Mouse (Mus musculus): ENCODE measurements around the gene Vopp1.
"Not testable (repeated sequence)": the region's sequence is repeated elsewhere in the genome, so short reads cannot be mapped to it uniquely, and the experiment has no call there.

The Vopp1 gene

DNA sequence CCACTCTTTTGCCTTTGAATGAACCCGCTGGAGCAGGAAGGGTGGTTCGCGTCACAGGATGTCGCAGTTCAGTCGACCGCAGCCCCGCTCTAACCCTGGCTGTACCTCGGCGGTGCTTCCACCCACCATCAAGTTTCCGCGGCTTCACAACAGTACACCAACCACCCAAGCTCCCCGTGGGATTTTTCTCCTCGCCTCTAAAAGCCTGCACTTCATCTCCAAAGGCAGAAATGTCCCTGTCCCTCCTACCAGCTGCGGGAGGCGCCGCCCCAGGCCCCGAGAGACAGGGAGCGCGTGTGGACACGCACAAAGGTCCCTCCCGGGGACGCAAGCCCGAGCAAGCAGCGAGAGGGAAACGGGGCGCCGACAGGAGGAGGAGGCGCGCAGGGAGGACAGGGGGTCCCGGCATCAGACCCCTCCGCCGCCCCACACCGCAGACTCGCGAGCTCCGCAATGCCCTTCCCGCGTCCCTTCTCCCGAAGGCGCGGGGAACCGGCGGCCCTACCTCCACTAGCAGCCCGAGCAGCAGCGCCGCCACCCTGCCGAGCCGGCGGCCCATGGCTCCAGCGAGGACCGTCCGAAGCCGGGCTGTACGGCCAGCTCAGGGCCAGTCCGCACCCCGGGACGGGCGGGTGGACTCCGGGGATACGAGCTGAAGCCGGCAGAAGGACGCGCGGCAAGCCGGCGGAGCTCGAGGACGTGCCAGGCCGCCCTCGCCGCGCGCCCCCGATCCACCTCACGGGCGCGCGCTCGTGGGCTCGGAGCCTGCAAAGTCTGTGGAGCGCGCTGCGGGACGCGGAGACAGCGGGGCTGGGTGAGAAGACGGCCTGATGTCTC lies at the start of gene Vopp1:
Vopp1 (minus strand) TSS at position 738 of the 837 bp plus-strand sequence.
- peak; percentile 53 for DNase-seq

DNA sequence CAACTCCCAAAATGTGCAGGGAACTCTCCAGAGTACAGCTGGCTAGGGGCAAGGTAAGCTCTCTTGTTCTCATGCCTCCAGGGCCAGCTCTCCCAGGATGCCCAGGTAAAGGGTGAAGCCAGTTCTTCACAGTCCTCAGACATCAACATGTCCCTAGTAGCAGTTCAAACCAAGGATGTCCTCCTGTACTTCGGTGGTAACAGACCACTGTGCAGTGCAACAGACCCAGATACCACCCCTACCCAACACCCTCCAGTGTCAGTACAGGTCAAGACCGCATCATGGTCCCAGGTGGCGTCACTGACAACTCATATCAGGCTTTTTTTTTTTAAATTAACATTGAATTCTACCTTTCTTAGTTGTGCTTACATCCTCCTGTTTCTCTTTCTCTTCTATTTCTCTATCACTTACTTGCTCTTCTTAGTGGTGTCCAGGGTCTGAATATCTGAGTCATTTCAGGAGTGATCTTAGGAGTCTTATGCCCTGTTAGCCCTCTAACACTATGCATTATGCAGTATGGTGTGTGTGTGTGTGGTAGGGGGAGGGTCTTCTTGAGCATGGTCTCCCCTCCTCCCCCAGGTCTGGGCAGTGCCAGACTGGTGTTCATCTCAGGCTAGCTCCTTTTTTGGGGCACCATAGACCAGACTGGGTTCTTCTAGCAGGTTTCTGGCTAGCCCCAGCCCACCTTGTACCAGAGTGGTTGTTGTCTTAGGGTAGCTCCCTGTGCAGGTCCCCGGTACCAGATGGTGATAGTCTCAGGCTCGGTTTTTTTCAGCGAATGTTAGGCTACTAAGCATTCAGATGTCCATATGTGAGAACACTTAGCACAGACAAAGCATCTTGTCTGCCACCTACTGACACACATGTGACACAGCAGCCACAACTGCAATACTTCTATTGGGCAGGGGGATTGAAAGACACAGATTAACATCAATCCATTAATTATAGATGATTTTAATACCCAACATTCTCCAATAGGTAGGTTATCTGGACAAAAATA lies 34.4 kb upstream of the Vopp1 start:
- DNase-seq = peak; percentile 44

- DNase-seq = not testable (repeated sequence)
These were observed 26.2 kb upstream of the Vopp1 start for GRCm38 (mm10) chr6:57851177-57851576.

DNA sequence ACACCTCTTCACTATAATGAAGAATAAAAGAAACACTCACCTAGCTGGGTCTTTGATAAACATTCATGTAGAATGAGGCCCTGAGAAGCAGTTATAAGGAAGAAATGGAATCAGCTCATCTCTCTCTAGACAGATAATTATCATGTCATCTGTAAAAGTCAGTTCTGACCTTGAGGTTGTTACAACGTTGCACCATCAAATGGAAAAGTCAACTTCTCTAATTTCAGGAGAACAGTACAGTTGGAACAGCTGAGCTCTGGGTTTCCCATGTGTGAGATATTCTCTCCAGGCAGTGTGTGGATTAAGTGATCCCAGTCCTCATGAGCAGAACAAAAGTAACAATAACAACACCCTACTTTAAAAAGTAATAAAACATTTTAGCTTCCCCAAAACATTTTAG lies 25.3 kb upstream of the Vopp1 start, which contains the start of gene Vmn1r21:
Vmn1r21 (minus strand) TSS at position 58 of the 400 bp plus-strand sequence.
- DNase-seq = no peak

- DNase-seq = no peak
These were observed 14.9 kb upstream of the Vopp1 start for GRCm38 (mm10) chr6:57839693-57840408.

DNA sequence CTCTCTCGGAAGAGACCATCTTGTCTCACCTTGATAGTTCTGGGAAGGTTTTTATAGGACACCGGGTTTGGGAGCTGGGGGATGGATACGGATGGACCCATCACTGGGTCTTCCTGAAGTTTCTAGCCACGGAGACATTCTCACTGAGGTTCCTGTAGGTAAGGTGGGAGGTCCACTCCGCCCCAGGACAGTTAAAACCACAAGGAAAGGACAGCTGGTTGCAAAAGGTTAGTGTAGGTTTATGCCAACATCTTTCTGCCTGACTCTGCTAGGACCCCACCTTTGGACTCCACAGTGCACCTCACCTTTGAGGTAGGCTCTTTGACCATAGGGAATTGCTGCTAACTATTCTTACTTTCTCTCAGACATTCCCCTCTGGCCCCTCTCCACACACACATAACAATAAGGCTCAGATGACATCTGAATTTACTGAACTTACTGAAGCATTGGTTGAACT lies 328 bp upstream of the Vopp1 start:
- DNase-seq = no peak

- no peak for DNase-seq
These were observed 1.5 kb downstream of the Vopp1 start for GRCm38 (mm10) chr6:57823461-57823860.

- no peak for DNase-seq
These were observed 2.1 kb downstream of the Vopp1 start for GRCm38 (mm10) chr6:57822648-57823410.

DNA sequence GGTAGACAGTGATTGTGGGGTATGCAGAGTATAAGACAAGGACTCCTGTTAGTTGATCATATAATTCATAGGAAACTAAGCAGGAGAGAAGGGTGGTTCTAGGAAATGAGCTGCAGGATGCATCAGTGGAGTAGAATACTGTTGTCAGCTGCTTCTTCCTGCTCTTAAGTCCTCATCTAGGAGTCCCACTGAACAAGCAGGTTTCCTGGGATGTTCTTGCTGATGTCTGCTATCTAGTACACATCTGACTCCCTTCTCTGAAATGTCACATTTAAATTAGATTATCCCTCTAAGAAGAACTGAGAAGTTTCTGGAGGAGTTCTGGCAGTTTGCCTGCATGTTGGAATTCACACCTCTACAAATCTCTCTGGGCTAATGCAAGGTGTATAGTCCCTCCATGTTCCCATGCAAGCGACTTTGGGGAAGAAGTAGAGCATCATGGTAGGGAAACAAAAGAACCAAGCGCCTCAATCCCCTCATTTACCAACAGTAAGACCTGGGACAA lies 10.5 kb downstream of the Vopp1 start:
- DNase-seq = no peak

DNA sequence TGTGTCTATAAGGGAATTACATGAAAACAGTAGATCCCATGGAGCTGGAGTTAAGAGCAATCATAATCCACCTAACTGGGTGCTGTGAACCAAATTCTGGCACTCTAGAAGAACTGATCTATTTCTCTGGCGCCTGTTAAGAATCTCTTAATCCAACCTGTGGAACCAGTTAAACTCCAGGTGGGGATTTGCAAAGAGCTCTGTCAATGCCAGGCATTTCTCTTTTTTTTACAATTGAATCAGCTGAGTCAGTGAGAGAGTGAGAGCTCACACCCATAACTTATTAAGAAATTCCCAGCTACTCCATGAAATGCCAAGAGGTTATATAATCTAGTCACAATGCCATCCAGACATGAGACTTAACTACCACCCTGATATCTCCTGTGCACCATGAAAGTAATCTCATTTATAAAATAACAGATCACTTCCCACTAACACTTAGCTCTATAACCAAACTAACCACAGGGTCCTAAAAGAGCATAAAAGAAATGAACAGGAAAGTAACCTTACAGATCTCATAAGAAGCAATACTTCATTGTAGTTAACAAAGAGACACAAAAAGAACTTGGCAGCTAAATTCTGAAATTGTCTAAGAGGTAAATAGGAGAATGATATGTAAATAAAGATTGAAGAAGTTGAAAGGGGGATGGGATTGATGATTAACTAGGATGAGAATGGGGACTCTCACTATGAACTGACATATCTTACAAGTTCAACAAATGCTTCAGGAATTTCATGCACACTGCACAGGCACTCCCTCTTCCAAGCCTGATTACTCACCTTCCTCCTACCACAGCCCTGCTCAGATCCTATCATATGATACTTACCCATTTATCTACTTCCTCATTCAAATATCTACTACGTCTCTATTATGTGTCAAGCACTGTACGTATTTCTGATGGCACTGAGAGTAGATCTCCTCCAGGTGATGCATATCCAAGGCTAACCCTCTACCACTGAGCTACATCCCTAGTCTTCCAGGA lies 12.9 kb downstream of the Vopp1 start:
- no peak for DNase-seq

DNA sequence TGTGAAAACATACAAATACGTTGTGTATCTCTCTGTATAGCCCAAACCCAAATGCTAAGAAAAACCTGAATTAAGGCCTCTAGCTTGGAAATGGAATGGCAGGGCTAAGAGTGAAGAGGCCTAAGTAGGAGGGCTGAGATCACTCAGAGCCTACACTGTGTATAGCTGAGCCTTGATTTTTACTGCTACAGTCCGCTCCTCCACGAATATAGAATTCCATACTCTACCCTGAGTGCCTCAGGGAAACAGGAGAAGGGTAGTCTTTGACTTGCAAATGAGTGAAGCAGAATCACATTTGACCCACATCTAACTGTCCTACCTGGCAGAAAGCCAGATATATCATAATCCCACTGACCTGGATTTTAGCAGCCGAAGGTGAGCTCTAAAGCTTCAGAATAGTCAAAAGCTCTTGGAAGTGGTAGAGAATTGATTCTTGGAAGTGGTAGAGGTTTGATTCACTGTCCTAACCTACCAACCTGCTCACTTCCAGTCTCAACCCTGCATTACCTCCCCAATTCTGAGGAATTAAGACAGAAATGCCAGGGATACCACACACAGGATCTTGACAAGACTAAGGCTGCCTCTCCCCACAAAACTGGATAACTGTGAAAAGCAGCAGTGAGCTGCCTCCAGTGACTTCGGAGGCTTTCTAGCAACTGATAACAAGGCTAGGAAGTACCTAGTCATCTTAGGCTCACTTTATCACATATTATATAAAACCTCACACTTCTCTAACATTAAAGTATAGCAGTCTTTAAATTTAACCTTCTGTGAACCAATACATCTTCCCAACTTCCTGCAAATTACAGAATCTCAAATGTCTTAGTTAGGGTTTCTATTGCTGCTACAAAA lies 19.5 kb downstream of the Vopp1 start:
- DNase-seq = no peak

- DNase-seq = no peak
These were observed 21.8 kb downstream of the Vopp1 start for GRCm38 (mm10) chr6:57803130-57803529.

- DNase-seq = no peak
These were observed 26.0 kb downstream of the Vopp1 start for GRCm38 (mm10) chr6:57798986-57799385.

- no peak for DNase-seq
These were observed 28.0 kb downstream of the Vopp1 start for GRCm38 (mm10) chr6:57796853-57797423.

DNA sequence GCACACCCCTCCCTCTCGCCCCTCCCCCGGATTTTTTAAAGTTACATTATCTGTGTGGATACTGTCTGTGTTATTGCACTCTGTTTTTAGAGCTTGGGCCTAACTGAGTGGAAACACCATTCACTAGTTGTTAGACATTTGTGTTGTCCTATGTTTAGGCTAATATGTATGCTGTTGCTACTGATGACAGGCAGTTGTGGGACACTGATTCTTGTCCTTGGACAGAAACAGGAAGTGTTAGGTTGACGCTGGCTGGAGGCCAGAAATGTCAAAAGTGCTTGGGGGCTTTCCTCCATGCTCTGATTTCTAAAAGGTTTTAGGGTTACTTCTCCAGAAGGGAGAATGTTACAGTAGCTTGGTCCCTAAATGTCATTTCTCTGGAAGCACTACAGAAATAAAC lies 29.1 kb downstream of the Vopp1 start:
- DNase-seq = peak; percentile 3

GRCm38 (mm10) chr6:57792821-57793220 lies 32.1 kb downstream of the Vopp1 start:
- not testable (repeated sequence) for DNase-seq

DNA sequence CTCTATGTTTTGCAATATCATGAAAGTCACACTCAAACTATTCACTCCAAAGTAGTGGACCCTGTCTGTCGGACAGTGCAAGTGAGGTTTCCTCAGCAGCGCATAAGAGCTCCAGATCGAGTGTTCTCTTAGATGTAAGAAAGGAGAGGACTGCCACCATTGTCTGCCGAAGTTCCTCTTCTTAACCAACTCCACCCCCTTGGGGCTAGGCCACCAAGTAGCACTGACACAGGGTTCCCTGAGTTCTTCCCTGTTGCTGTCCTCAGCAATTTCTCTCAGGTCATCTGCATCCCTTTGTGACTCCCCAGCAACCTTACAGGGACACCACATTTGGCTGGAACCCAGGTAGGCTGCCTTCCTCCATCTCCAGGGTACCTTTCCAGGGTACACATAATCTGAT lies 34.4 kb downstream of the Vopp1 start:
- DNase-seq = no peak

GRCm38 (mm10) chr6:57787376-57787775 lies 37.6 kb downstream of the Vopp1 start:
- DNase-seq = no peak

DNA sequence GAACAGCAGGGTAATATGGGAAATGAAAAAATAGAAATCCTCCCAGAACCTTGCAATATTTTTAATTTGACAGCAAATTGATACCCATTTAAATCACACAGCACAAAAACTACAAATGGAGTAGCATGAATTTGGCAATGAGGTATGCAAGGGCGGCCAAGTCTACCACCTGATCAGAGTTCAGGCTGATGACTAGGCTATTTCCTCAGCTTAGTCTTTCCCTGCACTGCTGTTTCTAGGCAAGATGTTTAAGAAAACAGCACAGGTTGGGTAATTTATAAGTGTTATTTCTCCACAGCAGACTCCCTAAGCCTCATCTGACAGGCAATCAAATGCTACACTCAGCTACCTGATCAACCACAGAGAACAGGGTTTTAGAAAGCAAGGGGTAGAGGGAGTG lies 40.7 kb downstream of the Vopp1 start:
- no peak for DNase-seq

All from kidney, adult 9 months (tissue).